Mouse (Mus musculus) lung, postnatal 0 days (tissue): Measurements from ENCODE around the gene Xpr1. TPM values are rescaled to one million over a fixed set of nuclear protein-coding genes. Genes with fewer than 3 reads are reported as not detected.

Source experiments
- ATAC-seq: fragments of 200-750 bp; cut with Nextera tagmentation; 2 replicates; pipeline ENCODE4 v1.8.0; 2017; ENCODE audit warnings: moderate library complexity
- DNase-seq: peaks from one replicate; pipeline ENCODE4 v3.0.0-alpha.2; 2016; ENCODE audit warnings: low spot score
- H3K27ac ChIP-seq: fragments of 300-500 bp; sonication (generic); 2 replicates; pipeline ENCODE4 v1.5.1; 2014; ENCODE audit warnings: antibody characterized with exemption, mild to moderate bottlenecking, low read length, mixed read lengths
- H3K27me3 ChIP-seq: fragments of 300-500 bp; sonication (generic); replicated peaks from 2 replicates; pipeline ENCODE4 v1.6.1; 2014; ENCODE audit warnings: low read length, mixed read lengths; ENCODE audit not compliant: insufficient read depth
- H3K36me3 ChIP-seq: fragments of 300-500 bp; sonication (generic); 2 replicates; pipeline ENCODE4 v1.6.1; 2014; ENCODE audit warnings: low read length, mixed read lengths; ENCODE audit not compliant: insufficient read depth
- H3K4me1 ChIP-seq: fragments of 300-500 bp; sonication (generic); 2 replicates; pipeline ENCODE4 v1.6.1; 2014; ENCODE audit warnings: antibody characterized with exemption, low read depth, low read length, mixed read lengths; ENCODE audit not compliant: insufficient read depth
- H3K4me2 ChIP-seq: fragments of 300-500 bp; sonication (generic); replicated peaks from 2 replicates; pipeline ENCODE4 v1.6.1; 2014; ENCODE audit warnings: low read depth, mild to moderate bottlenecking, low read length, moderate library complexity, mixed read lengths
- H3K4me3 ChIP-seq: fragments of 300-500 bp; sonication (generic); 2 replicates; pipeline ENCODE4 v1.5.1; 2014; ENCODE audit warnings: low read depth, low read length
- H3K9ac ChIP-seq: fragments of 300-500 bp; sonication (generic); replicated peaks from 2 replicates; pipeline ENCODE4 v1.6.1; 2014; ENCODE audit warnings: low read depth, mild to moderate bottlenecking
- H3K9me3 ChIP-seq: fragments of 300-500 bp; sonication (generic); 2 replicates; pipeline ENCODE4 v1.6.1; 2016; ENCODE audit warnings: low read length, mixed read lengths
- CTCF ChIP-seq: IDR thresholded peaks from 2 replicates; pipeline ENCODE4 v1.5.1; 2016; ENCODE audit warnings: antibody characterized with exemption, mild to moderate bottlenecking
- EP300 ChIP-seq: IDR thresholded peaks from 2 replicates; pipeline ENCODE4 v1.6.1; 2016; ENCODE audit warnings: antibody characterized with exemption, mild to moderate bottlenecking, control low read depth
- WGBS: fragments of 180-500 bp; shearing (Covaris S2); extraction: QIAGEN DNeasy Blood & Tissue Kit; methylation state at CpG from one replicate; pipeline ENCODE4 v1.1.7; 2014; 5-methylcytosine and 5-hydroxymethylcytosine counted together
- polyA plus RNA-seq: library from polyadenylated mRNA; unstranded; fragments of >200 nt; fragmentation: Nextera tagmentation; extraction: Ambion mirVana; gene quantifications from 2 replicates; pipeline ENCODE4 v1.2.1, GENCODE M21; 2015

Gene Xpr1
- polyA plus RNA-seq, result 5.8 and 7.8 TPM in 2 replicates

DNA sequence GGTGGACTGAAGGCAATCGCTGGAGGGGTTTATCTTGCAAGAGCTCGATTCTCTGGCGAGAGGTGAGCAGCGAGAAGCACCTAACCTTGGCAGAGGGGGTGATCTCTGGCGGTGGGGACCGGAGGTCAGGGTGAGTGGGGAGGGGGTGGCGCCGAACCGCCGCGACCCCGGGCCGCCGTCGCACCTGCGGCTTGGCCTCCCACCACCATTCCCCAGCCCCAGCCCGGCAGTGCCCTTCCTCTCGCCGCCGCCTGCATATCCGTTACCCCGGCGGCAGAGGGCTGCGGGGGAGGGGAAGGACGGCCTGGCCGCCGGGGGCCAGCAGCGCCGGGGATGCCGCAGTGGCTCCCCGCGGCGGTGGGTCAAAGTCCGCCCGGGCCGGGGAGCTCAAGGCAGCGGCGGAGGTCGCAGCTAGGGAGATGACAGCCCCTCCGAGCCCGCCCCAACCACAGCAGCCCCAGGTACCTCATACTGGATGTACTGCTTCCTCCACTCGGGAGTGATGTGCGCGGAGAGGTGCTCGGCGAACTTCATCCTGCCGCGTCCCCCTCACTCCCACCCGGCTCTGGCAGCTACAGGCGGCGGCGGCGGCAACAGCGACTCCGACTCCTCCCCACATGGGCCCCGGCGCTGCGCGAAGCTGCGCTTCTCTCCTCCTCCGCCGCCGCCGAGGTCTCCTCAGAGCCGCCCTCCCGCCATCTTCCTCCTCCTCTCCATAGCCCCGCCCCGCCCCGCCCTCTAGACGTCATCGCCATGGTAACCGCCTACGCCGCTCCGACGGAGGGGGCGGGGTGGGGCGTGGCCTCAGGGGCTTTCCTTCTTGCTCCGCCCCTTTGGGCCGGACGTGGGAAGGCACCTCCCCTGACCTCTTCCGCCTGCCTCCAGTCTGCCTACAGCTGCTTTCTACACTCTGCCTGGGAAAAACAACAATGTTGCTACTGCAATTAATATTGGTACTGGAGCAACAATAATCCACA lies at the start of gene Xpr1:
Gene Xpr1, minus strand, starts transcription at position 715 of the 977 bp plus-strand sequence.
- peak within 1 kb of the TSS; percentile 39 for H3K9ac ChIP-seq
- H3K4me3 ChIP-seq, result peak within 1 kb of the TSS; percentile 92
- no peaks in the 10 kb centered on the region for H3K27me3 ChIP-seq
- TF ChIP-seq EP300, result no peak
- peak; percentile 46 for TF ChIP-seq CTCF
- peak; percentile 96 for DNase-seq
- no peaks in the 10 kb centered on the region for H3K36me3 ChIP-seq
- ATAC-seq, result peak; percentile 97
- peak within 1 kb of the TSS; percentile 78 for H3K27ac ChIP-seq
- H3K9me3 ChIP-seq, result no peaks in the 10 kb centered on the region
- peak within 1 kb of the TSS; percentile 81 for H3K4me2 ChIP-seq
- WGBS, result 1% methylated on average over 63 of the region's 82 CpGs
- no peaks in the 10 kb centered on the region for H3K4me1 ChIP-seq

DNA sequence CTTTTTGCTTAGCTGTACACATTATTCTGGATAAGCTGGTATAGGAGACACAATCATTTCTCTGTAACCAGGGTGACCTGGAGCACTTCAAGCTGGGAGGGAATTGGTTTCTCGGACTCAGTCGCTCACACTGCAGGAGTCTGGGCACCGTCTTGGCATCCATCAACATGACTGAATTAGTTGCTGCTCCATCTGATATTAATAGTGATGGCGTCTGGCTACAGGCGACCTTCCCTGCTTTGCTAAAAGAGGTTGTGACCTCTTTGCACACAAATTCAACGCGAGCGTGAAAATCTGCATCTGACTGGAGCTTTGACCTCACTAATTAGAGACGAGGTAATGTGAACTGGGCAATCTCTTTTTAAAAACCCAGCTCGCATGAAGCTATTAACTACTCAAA lies 46.2 kb upstream of the Xpr1 start:
- Histone ChIP-seq H3K9me3 (no peaks in the 10 kb centered on the region), H3K4me1 (no peaks in the 10 kb centered on the region), H3K4me3 (no peak overlapping the region), H3K9ac (no peak overlapping the region), H3K27me3 (no peaks in the 10 kb centered on the region), H3K4me2 (no peak overlapping the region), H3K36me3 (no peaks in the 10 kb centered on the region), H3K27ac (no peak overlapping the region)
- WGBS, result 76% methylated on average over 10 of the region's 10 CpGs
- TF ChIP-seq EP300 (no peak), CTCF (no peak)
- no peak for DNase-seq
- ATAC-seq, result no peak

DNA sequence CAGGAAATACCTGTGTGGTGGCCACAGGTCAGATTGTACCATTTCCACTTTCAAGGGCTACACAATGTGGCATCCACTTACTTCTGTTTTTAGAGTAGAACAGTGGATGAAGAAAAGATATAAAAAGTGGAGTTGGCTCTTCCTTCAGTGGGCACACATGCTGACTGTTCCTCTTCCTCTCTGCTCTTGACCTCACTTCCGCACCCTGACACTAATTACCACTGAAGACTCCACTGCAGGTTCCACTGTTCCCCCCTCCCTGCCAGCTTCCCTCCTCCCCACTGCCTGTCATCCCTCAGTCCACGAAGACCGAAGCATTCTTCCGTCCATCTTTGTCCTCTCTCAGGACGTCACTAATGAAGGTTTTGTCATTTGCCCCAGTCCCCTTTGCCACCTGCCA lies 45.4 kb upstream of the Xpr1 start:
- no peak overlapping the region for H3K4me2 ChIP-seq
- H3K9me3 ChIP-seq, result no peaks in the 10 kb centered on the region
- no peak for DNase-seq
- 73% methylated on average over 5 of the region's 5 CpGs for WGBS
- H3K36me3 ChIP-seq, result no peaks in the 10 kb centered on the region
- H3K27ac ChIP-seq, result no peak overlapping the region
- H3K4me3 ChIP-seq, result no peak overlapping the region
- no peaks in the 10 kb centered on the region for H3K4me1 ChIP-seq
- ATAC-seq, result no peak
- TF ChIP-seq EP300 (no peak), CTCF (no peak)
- no peaks in the 10 kb centered on the region for H3K27me3 ChIP-seq
- H3K9ac ChIP-seq, result no peak overlapping the region

DNA sequence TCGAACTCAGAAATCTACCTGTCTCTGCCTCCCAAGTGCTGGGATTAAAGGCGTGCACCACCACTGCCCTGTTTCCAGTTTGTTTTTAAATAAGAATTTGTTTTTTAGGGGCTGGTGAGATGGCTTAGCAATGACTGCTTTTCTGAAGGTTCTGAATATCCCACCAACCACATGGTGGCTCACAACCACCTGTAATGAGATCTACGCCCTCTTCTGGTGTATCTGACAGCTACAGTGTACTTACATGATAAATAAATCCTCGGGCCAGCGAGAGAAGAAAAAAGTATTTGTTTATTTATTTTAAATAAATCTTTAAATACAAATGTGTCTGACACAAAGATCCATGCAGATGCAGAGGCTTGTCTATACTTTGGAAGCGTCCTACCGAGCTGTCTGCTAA lies 40.3 kb upstream of the Xpr1 start:
- DNase-seq (no peak), ATAC-seq (no peak)
- H3K36me3 ChIP-seq, result no peaks in the 10 kb centered on the region
- H3K4me1 ChIP-seq, result no peaks in the 10 kb centered on the region
- 55% methylated on average over 7 of the region's 7 CpGs for WGBS
- no peaks in the 10 kb centered on the region for H3K27me3 ChIP-seq
- H3K9ac ChIP-seq, result no peak overlapping the region
- H3K27ac ChIP-seq, result no peak overlapping the region
- H3K4me3 ChIP-seq, result no peak overlapping the region
- no peak overlapping the region for H3K4me2 ChIP-seq
- no peaks in the 10 kb centered on the region for H3K9me3 ChIP-seq
- no peak for TF ChIP-seq EP300
- peak; percentile 58 for TF ChIP-seq CTCF

DNA sequence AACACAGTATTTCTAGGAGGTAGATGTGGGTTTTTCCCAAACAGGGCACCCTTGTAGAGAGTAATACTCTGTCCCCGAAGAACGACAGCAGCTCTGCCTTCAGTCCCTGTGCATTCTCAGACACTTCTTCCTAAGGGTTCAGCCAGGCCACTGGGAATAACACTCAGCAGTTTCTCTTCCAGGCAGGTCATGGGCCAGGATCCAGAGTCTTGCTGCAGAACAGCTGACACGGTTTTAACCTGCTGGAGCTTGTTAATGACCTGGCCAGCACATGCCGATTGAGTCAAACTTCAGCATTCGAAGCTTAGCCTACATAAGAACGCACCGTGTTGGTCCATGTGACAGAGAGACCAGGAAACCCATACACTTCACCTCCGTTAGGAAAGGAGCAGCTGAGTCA lies 36.0 kb upstream of the Xpr1 start:
- H3K27ac ChIP-seq, result no peak overlapping the region
- H3K9ac ChIP-seq, result no peak overlapping the region
- H3K4me1 ChIP-seq, result no peaks in the 10 kb centered on the region
- no peaks in the 10 kb centered on the region for H3K9me3 ChIP-seq
- H3K4me2 ChIP-seq, result no peak overlapping the region
- no peak for TF ChIP-seq CTCF
- no peak for TF ChIP-seq EP300
- peak; percentile 12; the same call in 1 of the 2 replicates for ATAC-seq
- 72% methylated on average over 8 of the region's 8 CpGs for WGBS
- H3K4me3 ChIP-seq, result no peak overlapping the region
- peak; percentile 15 for DNase-seq
- no peaks in the 10 kb centered on the region for H3K27me3 ChIP-seq
- no peaks in the 10 kb centered on the region for H3K36me3 ChIP-seq

DNA sequence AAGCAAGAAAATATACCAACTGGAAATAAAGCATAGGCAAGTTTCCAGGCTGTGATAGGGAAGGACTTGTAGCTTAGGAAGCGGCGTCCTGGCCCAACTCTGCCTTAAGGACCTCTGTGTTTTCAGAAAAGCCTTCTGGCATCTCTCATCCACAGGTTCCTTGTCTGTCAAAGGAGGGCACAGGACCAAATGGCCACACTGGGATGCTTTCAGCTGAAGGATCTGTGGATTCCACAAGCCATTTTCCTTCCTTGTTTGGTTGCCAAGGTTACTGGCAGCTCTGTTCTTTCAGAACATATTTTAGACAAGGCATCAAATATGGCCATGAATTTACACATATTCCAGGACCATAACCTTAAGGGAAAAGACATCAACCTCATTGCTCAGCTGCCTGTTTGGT lies 31.7 kb upstream of the Xpr1 start:
- 79% methylated on average over 2 of the region's 2 CpGs for WGBS
- DNase-seq (peak; percentile 52), ATAC-seq (peak; percentile 65)
- Histone ChIP-seq H3K27me3 (no peaks in the 10 kb centered on the region), H3K36me3 (no peaks in the 10 kb centered on the region), H3K4me2 (no peak overlapping the region), H3K4me1 (no peaks in the 10 kb centered on the region), H3K27ac (no peak overlapping the region), H3K4me3 (no peak overlapping the region), H3K9ac (no peak overlapping the region), H3K9me3 (no peaks in the 10 kb centered on the region)
- TF ChIP-seq EP300 (no peak), CTCF (no peak)
